In genomic region chr9:72632198-72632597, GRCm38 (mm10) we compare ENCODE assay signal across 25 mouse cellular contexts. TPM values are rescaled to one million over a fixed set of nuclear protein-coding genes. Genes with fewer than 3 reads are reported as not detected.
A peak's percentile ranks its signal among the peaks of the same experiment; 100 is the strongest.
DNase-seq lines count a peak whose midpoint lies in the region; ATAC-seq and TF ChIP-seq lines count a peak whose summit lies in the region.
"Had no signal": no experiment of that assay in that cellular context is flagged by ENCODE, and none has a peak within 500 bp of the region (broad histone marks: within the 10 kb centered on the region; RNA-seq: fewer than 3 reads in every experiment).

No protein-coding gene starts in this region.

- H3K79me2 ChIP-seq in MEL (ENCODE audit: control insufficient read depth, insufficient read depth, low read length, poor library complexity): no peaks in the 10 kb centered on the region

- ATAC-seq in heart, embryonic 13.5 days (ENCODE audit: extremely low read depth, insufficient number of reproducible peaks, low FRiP score, low TSS enrichment): no peak
- ATAC-seq in heart, postnatal 0 days (ENCODE audit: insufficient read depth, low read depth): no peak
- peak; percentile 92 for ATAC-seq in G1E (ENCODE audit: extremely low read depth, insufficient number of reproducible peaks, low FRiP score, poor library complexity, severe bottlenecking)
- ATAC-seq: CD4-positive, CD25-positive, alpha-beta regulatory T cell, adult 4 months; forebrain, embryonic 14.5 days; forebrain, postnatal 0 days; intestine, postnatal 0 days had no signal

- no peak overlapping the region for H3K9ac ChIP-seq in heart, embryonic 13.5 days
- H3K9ac ChIP-seq in heart, postnatal 0 days (replicated peaks; ENCODE audit: low read depth, low read length): no peak overlapping the region
- no peak overlapping the region for H3K9ac ChIP-seq in MEL (ENCODE audit: control insufficient read depth, low read depth, low read length, poor library complexity, severe bottlenecking)
- H3K9ac ChIP-seq: embryonic facial prominence, embryonic 12.5 days; embryonic facial prominence, embryonic 15.5 days; forebrain, postnatal 0 days; hindbrain, embryonic 12.5 days; hindbrain, embryonic 15.5 days had no signal

- no peak for TF ChIP-seq POLR2A in MEL (IDR thresholded peaks at IDR 0.05; ENCODE audit: control insufficient read depth in 1 of 2, insufficient read depth in 1 of 2, low read depth in 1 of 2, low read length in 2 of 2, poor library complexity in 1 of 2)

- intact Hi-C loops in heart, postnatal 25 days (cut with DNase I): no loop called here

- H3K4me3 ChIP-seq in heart, embryonic 13.5 days: no peak overlapping the region
- no peak overlapping the region for H3K4me3 ChIP-seq in heart, postnatal 0 days (ENCODE audit: low read depth, low read length)
- no peak overlapping the region for H3K4me3 ChIP-seq in G1E (ENCODE audit: low read depth, low read length)
- H3K4me3 ChIP-seq in MEL (ENCODE audit: control insufficient read depth in 1 of 2, insufficient read depth in 1 of 2, low read depth in 2 of 2, low read length in 2 of 2): no peak overlapping the region
- H3K4me3 ChIP-seq: embryonic facial prominence, embryonic 12.5 days; embryonic facial prominence, embryonic 15.5 days; gastrocnemius, adult 2 months; hindbrain, embryonic 12.5 days; hindbrain, embryonic 15.5 days had no signal

- no peaks in the 10 kb centered on the region for H3K9me3 ChIP-seq in heart, embryonic 13.5 days
- H3K9me3 ChIP-seq in heart, postnatal 0 days (replicated peaks; ENCODE audit: control insufficient read depth, low read length): no peaks in the 10 kb centered on the region
- H3K9me3 ChIP-seq in G1E (replicated peaks) (no peaks in the 10 kb centered on the region), MEL (replicated peaks; ENCODE audit: insufficient read depth, low read length) (no peaks in the 10 kb centered on the region)
- H3K9me3 ChIP-seq: embryonic facial prominence, embryonic 12.5 days; embryonic facial prominence, embryonic 15.5 days; hindbrain, embryonic 12.5 days; hindbrain, embryonic 15.5 days had no signal

- peak overlapping the region; percentile 48 for H3K27ac ChIP-seq in heart, embryonic 13.5 days (replicated peaks)
- peak overlapping the region; percentile 9; the same call in 1 of the 2 replicates for H3K27ac ChIP-seq in heart, postnatal 0 days (ENCODE audit: low read depth)
- H3K27ac ChIP-seq in MEL (ENCODE audit: control insufficient read depth, low read depth, low read length): no peak overlapping the region
- H3K27ac ChIP-seq: embryonic facial prominence, embryonic 12.5 days; embryonic facial prominence, embryonic 15.5 days; gastrocnemius, adult 2 months; hindbrain, embryonic 12.5 days; hindbrain, embryonic 15.5 days had no signal

- H3K4me2 ChIP-seq in heart, embryonic 13.5 days: no peak overlapping the region
- H3K4me2 ChIP-seq in heart, postnatal 0 days (ENCODE audit: low read depth, low read length): no peak overlapping the region
- H3K4me2 ChIP-seq: embryonic facial prominence, embryonic 12.5 days; embryonic facial prominence, embryonic 15.5 days; hindbrain, embryonic 12.5 days; hindbrain, embryonic 15.5 days had no signal

- H3K36me3 ChIP-seq in heart, embryonic 13.5 days: no peaks in the 10 kb centered on the region
- no peaks in the 10 kb centered on the region for H3K36me3 ChIP-seq in heart, postnatal 0 days (replicated peaks; ENCODE audit: control insufficient read depth, insufficient read depth, low read length)
- H3K36me3 ChIP-seq in G1E (replicated peaks) (no peaks in the 10 kb centered on the region), MEL (ENCODE audit: control insufficient read depth in 1 of 2, insufficient read depth in 2 of 2, low read length in 2 of 2) (peaks cover 0 to 14% of the 10 kb centered on the region in 2 experiments; a peak in 2 of 4 replicates)
- H3K36me3 ChIP-seq: embryonic facial prominence, embryonic 12.5 days; embryonic facial prominence, embryonic 15.5 days; hindbrain, embryonic 12.5 days; hindbrain, embryonic 15.5 days had no signal

- no peak for TF ChIP-seq RAD21 in MEL (IDR thresholded peaks at IDR 0.05; ENCODE audit: low read depth, low read length)

- DNase-seq in heart, postnatal 25 days (ENCODE audit: low spot score): no peak
- no peak for DNase-seq in heart, postnatal 0 days (ENCODE audit: low spot score)
- no peak for DNase-seq in heart, adult 9 months (ENCODE audit: low spot score in 2 of 2)
- no peak for DNase-seq in G1E (ENCODE audit: low spot score)
- DNase-seq in MEL (ENCODE audit: low read depth, low spot score): no peak
- DNase-seq in MN1 (ENCODE audit: low spot score): no peak
- DNase-seq: adrenal gland, adult 2 months; adrenal gland, postnatal 14 days; cerebellum, adult 11 months; cerebellum, adult 2 months; cerebellum, adult 9-11 months; cerebellum, postnatal 25 days; forebrain, postnatal 0 days; gastrocnemius, adult 2 months; gastrocnemius, postnatal 14 days; heart, adult 18-20 months; kidney, adult 2 months had no signal

- TF ChIP-seq EP300 in heart, postnatal 0 days (IDR thresholded peaks at IDR 0.05; ENCODE audit: low read depth): no peak
- TF ChIP-seq EP300 in MEL (IDR thresholded peaks at IDR 0.05; ENCODE audit: low read depth in 1 of 2, low read length in 2 of 2): peak; percentile 31 to 54; a peak in 3 of 4 replicates

- no peak for TF ChIP-seq CTCF in heart, postnatal 0 days (IDR thresholded peaks at IDR 0.05; ENCODE audit: low read depth)
- TF ChIP-seq CTCF in G1E (IDR thresholded peaks at IDR 0.05; ENCODE audit: low read depth, low read length) (no peak), MEL (IDR thresholded peaks at IDR 0.05 in 2 of 3, conservative IDR thresholded peaks at IDR 0.05 in 1 of 3; ENCODE audit: control insufficient read depth in 1 of 3, insufficient read depth in 1 of 3, low read depth in 2 of 3, low read length in 3 of 3, poor library complexity in 1 of 3, severe bottlenecking in 1 of 3) (no peak)

- 8% methylated on average over 1 of the region's 1 CpGs for WGBS in heart, embryonic 13.5 days
- WGBS in heart, postnatal 0 days: 4% methylated on average over 1 of the region's 1 CpGs

- H3K27me3 ChIP-seq in heart, embryonic 13.5 days (replicated peaks): no peaks in the 10 kb centered on the region
- H3K27me3 ChIP-seq in heart, postnatal 0 days (ENCODE audit: control insufficient read depth, insufficient read depth, low read length): no peaks in the 10 kb centered on the region
- H3K27me3 ChIP-seq in G1E (ENCODE audit: insufficient read depth, low read length) (no peaks in the 10 kb centered on the region), MEL (ENCODE audit: control insufficient read depth in 1 of 2, insufficient read depth in 2 of 2, low read length in 2 of 2) (no peaks in the 10 kb centered on the region)
- H3K27me3 ChIP-seq: embryonic facial prominence, embryonic 12.5 days; embryonic facial prominence, embryonic 15.5 days; hindbrain, embryonic 12.5 days; hindbrain, embryonic 15.5 days had no signal

- peaks cover 31% of the 10 kb centered on the region for H3K4me1 ChIP-seq in heart, embryonic 13.5 days
- peaks cover 22% of the 10 kb centered on the region for H3K4me1 ChIP-seq in heart, postnatal 0 days (ENCODE audit: control insufficient read depth, insufficient read depth)
- H3K4me1 ChIP-seq in G1E (ENCODE audit: insufficient read depth, low read depth, low read length) (peaks cover 33% of the 10 kb centered on the region), MEL (ENCODE audit: control insufficient read depth in 1 of 2, insufficient read depth in 2 of 2, low read length in 2 of 2) (peaks cover 5 to 7% of the 10 kb centered on the region in 2 experiments; a peak in 3 of 4 replicates)

TF ChIP-seq in MEL, 35 proteins besides CTCF, POLR2A, EP300 and RAD21:
- TF ChIP-seq HCFC1 (IDR thresholded peaks at IDR 0.05; ENCODE audit: low read depth, low read length): no peak
- TF ChIP-seq MAZ (IDR thresholded peaks at IDR 0.05; ENCODE audit: low read depth, low read length): no peak
- TF ChIP-seq USF1 (IDR thresholded peaks at IDR 0.05; ENCODE audit: low read depth, low read length): no peak
- peak; percentile 84 for TF ChIP-seq GATA1 (IDR thresholded peaks at IDR 0.05; ENCODE audit: low read depth, low read length)
- no peak for TF ChIP-seq ELF1 (IDR thresholded peaks at IDR 0.05; ENCODE audit: low read depth, low read length)

RNA-seq across cellular contexts. Expression of gene Nedd4, which starts 29.9 kb away (rescaled TPM):
- polyA plus RNA-seq in heart, embryonic 13.5 days (2015; fragmentation: Nextera tagmentation; extraction: Ambion mirVana): 468 and 480 TPM in 2 replicates
- 100 to 1,000 TPM; 337 to 377 TPM for total RNA-seq in heart, postnatal 25 days (2021)
- total RNA-seq in heart, postnatal 0 days (2014; rRNA removed; ENCODE audit: low replicate concordance): 444 and 493 TPM in 2 replicates
- 294 and 303 TPM in 2 replicates for polyA plus RNA-seq in heart, postnatal 0 days (2015; fragmentation: Nextera tagmentation; extraction: Ambion mirVana)
- total RNA-seq in G1E (2014; fragmentation: Nextera tagmentation): 869 and 984 TPM in 2 replicates
- total RNA-seq in G1E (2017): 631 and 707 TPM in 2 replicates
- 399 and 562 TPM in 2 replicates for polyA plus RNA-seq in G1E (2012)
- total RNA-seq in MEL (2012; rRNA removed): 167 and 175 TPM in 2 replicates
- 100 to 1,000 TPM; 216 to 583 TPM for polyA plus RNA-seq in MEL (2012; ENCODE audit: insufficient read depth in 1 of 2, insufficient read length in 2 of 2, low read depth in 1 of 2, low replicate concordance in 2 of 2, missing spikeins in 1 of 2)
